Mouse (Mus musculus) small intestine, adult 2 months (tissue): ENCODE measurements around the gene Kmt5b. TPM values are rescaled to one million over a fixed set of nuclear protein-coding genes. Genes with fewer than 3 reads are reported as not detected.

Experiments
- H3K27ac ChIP-seq: fragments of 200-500 bp; 2 replicates; pipeline ENCODE4 v1.5.1; 2012; ENCODE audit warnings: low read depth, low read length, control low read depth, inconsistent platforms; ENCODE audit not compliant: insufficient read depth
- H3K27me3 ChIP-seq: fragments of 200-500 bp; 2 replicates; pipeline ENCODE4 v1.6.1; 2012; ENCODE audit warnings: mild to moderate bottlenecking, moderate library complexity, low read length, inconsistent platforms; ENCODE audit not compliant: control insufficient read depth, insufficient read depth
- H3K36me3 ChIP-seq: fragments of 200-500 bp; 2 replicates; pipeline ENCODE4 v1.6.1; 2012; ENCODE audit warnings: mild to moderate bottlenecking, low read length, control low read depth, inconsistent platforms; ENCODE audit not compliant: control insufficient read depth, insufficient read depth
- H3K4me1 ChIP-seq: fragments of 200-500 bp; 2 replicates; pipeline ENCODE4 v1.6.1; 2012; ENCODE audit warnings: low read length, inconsistent platforms, mixed read lengths; ENCODE audit not compliant: control insufficient read depth, insufficient read depth, insufficient read length
- H3K4me3 ChIP-seq: fragments of 200-500 bp; 2 replicates; pipeline ENCODE4 v1.5.1; 2012; ENCODE audit warnings: low read depth, mild to moderate bottlenecking, control low read depth, inconsistent platforms, low read length, moderate library complexity
- CTCF ChIP-seq: fragments of 200-500 bp; IDR thresholded peaks from 2 replicates; pipeline ENCODE4 v1.5.1; 2012; ENCODE audit warnings: low read depth, mild to moderate bottlenecking, control low read depth, inconsistent platforms, low read length, moderate library complexity, mixed read lengths; ENCODE audit not compliant: insufficient replicate concordance, insufficient read length; ENCODE audit errors: extremely low read depth
- POLR2A ChIP-seq: fragments of 200-500 bp; IDR thresholded peaks from 2 replicates; pipeline ENCODE4 v1.6.1; 2012; ENCODE audit warnings: low read depth, mild to moderate bottlenecking, control low read depth, inconsistent platforms, low read length, moderate library complexity
- WGBS: fragments of 180-500 bp; shearing (Covaris S2); methylation state at CpG from one replicate; pipeline ENCODE4 v1.1.7; 2018; 5-methylcytosine and 5-hydroxymethylcytosine counted together
- polyA plus RNA-seq: library from polyadenylated mRNA; depleted of rRNA; stranded (reverse); fragments of >200 nt; gene quantifications from 2 replicates; pipeline ENCODE4 v1.2.3, GENCODE M21; 2012

Gene Kmt5b
- polyA plus RNA-seq, 1 experiment = 16.8 TPM

DNA sequence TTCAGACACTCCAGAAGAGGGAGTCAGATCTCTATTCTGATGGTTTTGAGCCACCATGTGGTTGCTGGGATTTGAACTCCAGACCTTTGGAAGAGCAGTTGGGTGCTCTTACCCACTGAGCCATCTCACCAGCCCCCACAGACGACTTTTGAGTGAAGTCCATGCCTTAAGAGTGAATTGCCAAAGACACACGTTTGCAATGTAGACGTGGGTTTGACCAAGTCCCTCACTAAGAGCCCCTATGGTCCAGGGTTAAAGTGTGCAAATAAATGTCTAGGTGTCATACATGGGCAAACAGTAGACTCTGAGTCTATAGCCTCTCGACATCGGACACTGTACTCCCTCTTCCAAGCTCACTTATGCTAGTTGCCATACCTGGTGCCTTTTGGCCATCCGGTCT, 2.3 kb downstream of the Kmt5b start:
- Histone ChIP-seq H3K4me3 (no peak overlapping the region), H3K4me1 (peaks cover 5% of the 10 kb centered on the region; the same call in 1 of the 2 replicates), H3K36me3 (no peaks in the 10 kb centered on the region), H3K27me3 (no peaks in the 10 kb centered on the region), H3K27ac (no peak overlapping the region)
- no peak for TF ChIP-seq CTCF
- no peak for TF ChIP-seq POLR2A
- 60% methylated on average over 6 of the region's 6 CpGs for WGBS

DNA sequence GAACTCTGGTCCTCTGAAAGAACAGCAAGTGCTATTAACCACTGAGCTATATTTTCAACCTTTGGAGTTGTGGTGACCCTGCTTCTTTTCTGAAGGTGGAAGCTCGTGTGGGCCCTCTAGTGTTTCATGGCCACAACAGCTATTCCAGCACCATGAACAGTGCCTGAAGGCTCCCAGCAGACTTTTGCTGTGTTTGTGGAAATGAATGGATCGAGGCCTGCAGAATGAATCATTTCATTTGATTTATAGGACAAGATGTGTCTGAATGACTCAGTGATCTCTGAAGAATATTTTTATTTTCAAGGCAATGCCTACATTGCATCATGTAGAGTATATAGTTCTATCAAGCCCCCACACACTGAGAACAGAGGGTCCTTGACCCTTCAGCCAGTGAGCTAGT, 6.9 kb downstream of the Kmt5b start:
- TF ChIP-seq CTCF (peak; percentile 9; the same call in 1 of the 2 replicates), POLR2A (no peak)
- WGBS = 62% methylated on average over 2 of the region's 2 CpGs
- H3K36me3 ChIP-seq = no peaks in the 10 kb centered on the region
- no peak overlapping the region for H3K27ac ChIP-seq
- H3K27me3 ChIP-seq = no peaks in the 10 kb centered on the region
- H3K4me3 ChIP-seq = no peak overlapping the region
- peaks cover 5% of the 10 kb centered on the region; the same call in 1 of the 2 replicates for H3K4me1 ChIP-seq

DNA sequence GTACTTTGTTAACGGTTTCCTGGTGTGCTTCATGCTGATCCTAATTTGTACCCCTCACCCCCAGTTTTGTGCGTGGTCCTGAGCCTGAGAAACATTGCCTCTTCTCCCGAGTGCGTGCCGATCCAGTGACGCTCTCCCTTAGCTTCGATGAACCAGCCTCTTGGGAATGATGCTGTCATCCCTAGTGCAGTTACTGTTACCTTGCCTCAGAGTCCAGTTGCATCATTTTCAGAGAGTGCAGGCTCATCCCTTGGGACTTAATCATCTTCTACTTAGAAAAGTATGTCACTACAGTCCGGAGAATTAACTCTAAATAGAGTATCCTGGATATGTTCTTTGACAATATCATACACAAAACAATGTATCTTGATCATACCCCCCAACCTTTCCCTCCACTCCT, 11.5 kb downstream of the Kmt5b start:
- H3K36me3 ChIP-seq = peaks cover 8% of the 10 kb centered on the region
- no peaks in the 10 kb centered on the region for H3K27me3 ChIP-seq
- TF ChIP-seq CTCF = no peak
- no peak for TF ChIP-seq POLR2A
- no peak overlapping the region for H3K4me3 ChIP-seq
- H3K27ac ChIP-seq = no peak overlapping the region
- H3K4me1 ChIP-seq = no peaks in the 10 kb centered on the region
- 92% methylated on average over 8 of the region's 8 CpGs for WGBS

DNA sequence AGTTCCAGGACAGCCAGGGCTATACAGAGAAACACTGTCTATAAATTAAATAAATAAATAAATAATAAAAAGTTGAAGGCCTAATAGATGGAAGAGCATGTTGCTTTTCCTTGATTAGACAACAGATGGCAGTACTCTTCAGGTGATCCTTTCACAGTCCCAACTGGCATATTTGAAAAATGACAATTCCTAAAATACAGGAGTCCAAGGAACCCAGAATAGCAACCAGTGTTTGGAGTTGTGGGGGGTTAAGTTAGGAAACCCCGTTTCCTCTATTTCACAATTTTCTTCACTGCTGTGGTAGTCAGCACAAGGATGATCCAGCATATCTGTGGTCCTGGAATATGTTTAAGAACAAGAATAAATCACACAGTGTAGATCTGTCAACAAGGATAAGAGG, 22.9 kb downstream of the Kmt5b start:
- Histone ChIP-seq H3K36me3 (peaks cover 42% of the 10 kb centered on the region), H3K4me1 (no peaks in the 10 kb centered on the region), H3K27ac (no peak overlapping the region), H3K27me3 (no peaks in the 10 kb centered on the region), H3K4me3 (no peak overlapping the region)
- TF ChIP-seq POLR2A = no peak
- TF ChIP-seq CTCF = no peak
- 70% methylated on average over 1 of the region's 1 CpGs for WGBS

DNA sequence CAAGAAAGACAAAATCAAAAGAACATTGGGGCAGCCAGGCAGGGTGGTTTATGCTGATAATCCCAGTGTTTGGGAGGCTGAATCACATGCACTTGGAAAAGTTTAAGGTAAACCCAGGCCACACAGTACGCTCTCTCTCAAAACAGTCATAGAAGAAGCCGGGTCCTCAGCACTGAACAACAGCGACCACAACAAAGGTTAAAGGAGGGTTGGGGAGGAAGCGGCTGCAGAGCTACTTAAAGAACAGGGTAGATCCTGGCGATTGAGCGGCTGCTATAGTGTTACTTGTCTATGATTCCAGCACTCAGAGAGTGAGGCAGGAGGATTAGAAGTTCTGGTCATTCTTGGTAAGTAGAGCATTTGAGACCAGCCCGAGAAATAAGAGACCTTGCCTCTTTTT, 38.3 kb downstream of the Kmt5b start:
- peaks cover 69% of the 10 kb centered on the region for H3K36me3 ChIP-seq
- no peak overlapping the region for H3K27ac ChIP-seq
- 92% methylated on average over 7 of the region's 7 CpGs for WGBS
- H3K4me1 ChIP-seq = no peaks in the 10 kb centered on the region
- TF ChIP-seq CTCF (no peak), POLR2A (no peak)
- H3K27me3 ChIP-seq = no peaks in the 10 kb centered on the region
- no peak overlapping the region for H3K4me3 ChIP-seq

DNA sequence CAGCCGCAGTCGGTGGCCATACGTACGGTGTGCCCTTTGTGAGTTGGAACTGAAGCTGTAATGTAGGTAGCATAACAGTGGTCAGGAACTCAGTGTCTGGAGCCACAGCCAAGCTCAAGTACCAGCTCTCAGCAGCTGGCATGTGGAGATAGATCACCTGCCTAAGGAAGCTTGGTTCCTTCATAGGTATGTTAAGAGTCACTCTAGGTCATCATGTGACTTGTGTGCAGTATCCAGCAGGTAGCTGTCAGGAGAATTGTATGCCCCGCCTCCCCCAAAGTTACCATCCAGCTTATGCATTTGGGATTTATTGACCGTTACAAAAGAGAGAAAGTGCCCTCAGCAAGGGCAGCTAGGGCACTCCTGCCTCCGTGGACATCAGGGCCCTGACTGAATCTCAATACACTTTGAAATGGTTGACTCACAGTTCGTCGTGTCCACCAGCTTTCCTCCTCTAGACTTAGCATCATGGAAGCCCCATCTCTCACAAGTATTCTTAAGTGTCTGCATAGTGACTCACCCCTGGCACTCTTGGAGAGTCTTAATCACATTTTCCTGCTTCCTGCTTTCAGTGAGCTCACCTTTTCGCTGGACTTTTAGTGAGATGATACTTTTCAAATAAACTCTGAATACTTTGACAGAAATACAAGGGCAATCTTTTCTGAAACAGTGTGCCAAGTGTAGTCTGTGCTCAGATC, 43.5 kb downstream of the Kmt5b start:
- Histone ChIP-seq H3K4me1 (no peaks in the 10 kb centered on the region), H3K36me3 (peaks cover 51% of the 10 kb centered on the region), H3K27ac (no peak overlapping the region), H3K4me3 (no peak overlapping the region), H3K27me3 (no peaks in the 10 kb centered on the region)
- no peak for TF ChIP-seq CTCF
- TF ChIP-seq POLR2A = no peak
- 88% methylated on average over 10 of the region's 10 CpGs for WGBS

DNA sequence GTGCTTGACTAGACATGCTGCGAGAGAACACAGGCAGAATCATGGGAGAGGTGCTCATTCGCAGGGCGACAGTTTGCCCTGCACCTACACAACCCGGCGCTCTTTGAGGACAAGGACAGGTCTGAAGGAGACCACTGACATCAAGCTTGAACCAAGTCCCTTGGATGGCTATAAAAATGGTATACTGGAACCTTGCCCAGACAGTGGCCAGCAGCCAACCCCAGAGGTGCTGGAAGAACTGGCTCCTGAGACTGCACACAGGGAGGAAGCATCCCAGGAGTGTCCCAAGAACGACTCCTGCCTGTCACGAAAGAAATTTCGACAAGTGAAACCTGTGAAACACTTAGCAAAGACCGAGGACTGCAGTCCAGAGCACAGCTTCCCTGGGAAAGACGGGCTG, 47.2 kb downstream of the Kmt5b start:
- H3K36me3 ChIP-seq = peaks cover 39% of the 10 kb centered on the region
- no peak for TF ChIP-seq POLR2A
- no peak for TF ChIP-seq CTCF

More for the DNA sequence above, 47.2 kb downstream of the Kmt5b start:
- WGBS = 47% methylated on average over 10 of the region's 10 CpGs
- no peak overlapping the region for H3K27ac ChIP-seq
- no peak overlapping the region for H3K4me3 ChIP-seq
- no peaks in the 10 kb centered on the region for H3K27me3 ChIP-seq
- H3K4me1 ChIP-seq = peaks cover under 1% of the 10 kb centered on the region; the same call in 1 of the 2 replicates
